Mouse (Mus musculus): ENCODE data around the gene Mettl9. TPM values are rescaled to one million over a fixed set of nuclear protein-coding genes. Genes with fewer than 3 reads are reported as not detected.

Mettl9 gene
- total and polyA plus RNA-seq, 3 experiments = 33.4 to 80.4 (median 73.3) TPM

- Histone ChIP-seq H3K36me3 (ENCODE audit: control insufficient read depth in 1 of 2, insufficient read depth in 2 of 2, low read length in 2 of 2) (no peaks in the 10 kb centered on the region), H3K27ac (ENCODE audit: control insufficient read depth, low read depth, low read length) (no peak overlapping the region), H3K27me3 (ENCODE audit: control insufficient read depth in 1 of 2, insufficient read depth in 2 of 2, low read length in 2 of 2) (no peaks in the 10 kb centered on the region), H3K79me2 (ENCODE audit: control insufficient read depth, insufficient read depth, low read length, poor library complexity) (no peaks in the 10 kb centered on the region), H3K4me1 (ENCODE audit: control insufficient read depth in 1 of 2, insufficient read depth in 2 of 2, low read length in 2 of 2) (no peaks in the 10 kb centered on the region), H3K9ac (ENCODE audit: control insufficient read depth, low read depth, low read length, poor library complexity, severe bottlenecking) (no peak overlapping the region), H3K4me3 (ENCODE audit: control insufficient read depth in 1 of 2, insufficient read depth in 1 of 2, low read depth in 2 of 2, low read length in 2 of 2) (no peak overlapping the region), H3K9me3 (replicated peaks; ENCODE audit: insufficient read depth, low read length) (no peaks in the 10 kb centered on the region)
- TF ChIP-seq CHD1 (IDR thresholded peaks at IDR 0.05; ENCODE audit: low read depth, low read length) = no peak
- TF ChIP-seq POLR2AphosphoS5 (IDR thresholded peaks at IDR 0.05; ENCODE audit: borderline replicate concordance, low read depth, low read length) = no peak
- TF ChIP-seq NELFE (IDR thresholded peaks at IDR 0.05; ENCODE audit: low read depth, low read length) = no peak
- TF ChIP-seq NRF1 (IDR thresholded peaks at IDR 0.05; ENCODE audit: insufficient read depth, low read depth, low read length, poor library complexity, severe bottlenecking) = no peak
- no peak for TF ChIP-seq TAL1 (IDR thresholded peaks at IDR 0.05; ENCODE audit: low read length)
- no peak for TF ChIP-seq MAX (IDR thresholded peaks at IDR 0.05; ENCODE audit: low read length)
- no peak for TF ChIP-seq GABPA (IDR thresholded peaks at IDR 0.05; ENCODE audit: low read depth, low read length)
- no peak for TF ChIP-seq POLR2AphosphoS2 (IDR thresholded peaks at IDR 0.05; ENCODE audit: low read length)
- TF ChIP-seq MYB (IDR thresholded peaks at IDR 0.05; ENCODE audit: low read depth, low read length) = no peak
- no peak for TF ChIP-seq EP300 (IDR thresholded peaks at IDR 0.05; ENCODE audit: low read depth in 1 of 2, low read length in 2 of 2)
- TF ChIP-seq CHD2 (IDR thresholded peaks at IDR 0.05; ENCODE audit: low read length) = no peak
- TF ChIP-seq ZC3H11A (IDR thresholded peaks at IDR 0.05; ENCODE audit: low read depth, low read length) = no peak
- TF ChIP-seq POLR2A (IDR thresholded peaks at IDR 0.05; ENCODE audit: control insufficient read depth in 1 of 2, insufficient read depth in 1 of 2, low read depth in 1 of 2, low read length in 2 of 2, poor library complexity in 1 of 2) = no peak
- DNase-seq (ENCODE audit: low read depth, low spot score) = no peak
Measured at GRCm38 (mm10) chr7:121090748-121091147, 56.5 kb downstream of the Mettl9 start.

GRCm38 (mm10) chr7:121093026-121093425 is 58.8 kb downstream of the Mettl9 start:
- H3K79me2 ChIP-seq (ENCODE audit: control insufficient read depth, insufficient read depth, low read length, poor library complexity) = no peaks in the 10 kb centered on the region
- H3K27me3 ChIP-seq (ENCODE audit: control insufficient read depth in 1 of 2, insufficient read depth in 2 of 2, low read length in 2 of 2) = no peaks in the 10 kb centered on the region; a peak in 1 of 4 replicates
- H3K4me1 ChIP-seq (ENCODE audit: control insufficient read depth in 1 of 2, insufficient read depth in 2 of 2, low read length in 2 of 2) = no peaks in the 10 kb centered on the region
- TF ChIP-seq MYB (IDR thresholded peaks at IDR 0.05; ENCODE audit: low read depth, low read length) = no peak
- no peak for TF ChIP-seq ETS1 (IDR thresholded peaks at IDR 0.05; ENCODE audit: low read depth, low read length)
- TF ChIP-seq RAD21 (IDR thresholded peaks at IDR 0.05; ENCODE audit: low read depth, low read length) = no peak
- no peak overlapping the region for H3K27ac ChIP-seq (ENCODE audit: control insufficient read depth, low read depth, low read length)
- no peak overlapping the region for H3K4me3 ChIP-seq (ENCODE audit: control insufficient read depth in 1 of 2, insufficient read depth in 1 of 2, low read depth in 2 of 2, low read length in 2 of 2)
- no peak for DNase-seq (ENCODE audit: low read depth, low spot score)
- no peak overlapping the region for H3K9ac ChIP-seq (ENCODE audit: control insufficient read depth, low read depth, low read length, poor library complexity, severe bottlenecking)
- H3K9me3 ChIP-seq (replicated peaks; ENCODE audit: insufficient read depth, low read length) = no peaks in the 10 kb centered on the region
- H3K36me3 ChIP-seq (ENCODE audit: control insufficient read depth in 1 of 2, insufficient read depth in 2 of 2, low read length in 2 of 2) = no peaks in the 10 kb centered on the region

Measured in MEL (cell line).